Mouse (Mus musculus) naive thymus-derived CD4-positive, alpha-beta T cell, adult 2 months (primary cell): ENCODE results near the gene Nfs1.
"Not testable (repeated sequence)": the region's sequence is repeated elsewhere in the genome, so short reads cannot be mapped to it uniquely, and the experiment has no call there.

Experiments
- DNase-seq: peaks from one replicate; pipeline ENCODE4 v3.0.0-alpha.2; 2011; ENCODE audit warnings: low read depth

Nfs1 gene

GRCm38 (mm10) chr2:156143953-156144724 is at the start of gene Nfs1, which contains the start of gene Romo1:
TSS of gene Nfs1 (minus strand) at chr2:156144186.
TSS of gene Romo1 (plus strand) at chr2:156144039.
- peak; percentile 94 for DNase-seq

- no peak for DNase-seq
Observed at GRCm38 (mm10) chr2:156193066-156193862, 49.3 kb upstream of the Nfs1 start.

GRCm38 (mm10) chr2:156192068-156192467 is 48.1 kb upstream of the Nfs1 start:
- no peak for DNase-seq

- DNase-seq, result no peak
Observed at GRCm38 (mm10) chr2:156191540-156191939, 47.6 kb upstream of the Nfs1 start.

- DNase-seq, result peak; percentile 86
Observed at GRCm38 (mm10) chr2:156190004-156190896, 46.3 kb upstream of the Nfs1 start.

- DNase-seq, result not testable (repeated sequence)
Observed at GRCm38 (mm10) chr2:156189241-156189640, 45.3 kb upstream of the Nfs1 start.

- DNase-seq, result no peak
Observed at GRCm38 (mm10) chr2:156181592-156181991, 37.6 kb upstream of the Nfs1 start.

GRCm38 (mm10) chr2:156180824-156181590 is 37.0 kb upstream of the Nfs1 start:
- DNase-seq, result no peak

GRCm38 (mm10) chr2:156180094-156180821 is 36.3 kb upstream of the Nfs1 start, which contains the start of gene Rbm39:
TSS of gene Rbm39 (minus strand) at chr2:156180238.
- peak; percentile 100 for DNase-seq

GRCm38 (mm10) chr2:156179796-156180093 is 35.8 kb upstream of the Nfs1 start:
- DNase-seq, result no peak

- DNase-seq, result peak; percentile 92
Observed at GRCm38 (mm10) chr2:156179046-156179795, 35.2 kb upstream of the Nfs1 start.

GRCm38 (mm10) chr2:156177651-156178050 is 33.7 kb upstream of the Nfs1 start:
- no peak for DNase-seq

GRCm38 (mm10) chr2:156177079-156177478 is 33.1 kb upstream of the Nfs1 start:
- peak; percentile 61 for DNase-seq

- DNase-seq, result no peak
Observed at GRCm38 (mm10) chr2:156166557-156166956, 22.6 kb upstream of the Nfs1 start.

GRCm38 (mm10) chr2:156165478-156165877 is 21.5 kb upstream of the Nfs1 start:
- no peak for DNase-seq

GRCm38 (mm10) chr2:156151538-156151937 is 7.6 kb upstream of the Nfs1 start:
- DNase-seq, result no peak

- DNase-seq, result no peak
Observed at GRCm38 (mm10) chr2:156147316-156147915, 3.4 kb upstream of the Nfs1 start.

GRCm38 (mm10) chr2:156146272-156146989 is 2.4 kb upstream of the Nfs1 start:
- peak; percentile 24 for DNase-seq
